Mouse (Mus musculus): ENCODE data around the gene Enam.

DNA sequence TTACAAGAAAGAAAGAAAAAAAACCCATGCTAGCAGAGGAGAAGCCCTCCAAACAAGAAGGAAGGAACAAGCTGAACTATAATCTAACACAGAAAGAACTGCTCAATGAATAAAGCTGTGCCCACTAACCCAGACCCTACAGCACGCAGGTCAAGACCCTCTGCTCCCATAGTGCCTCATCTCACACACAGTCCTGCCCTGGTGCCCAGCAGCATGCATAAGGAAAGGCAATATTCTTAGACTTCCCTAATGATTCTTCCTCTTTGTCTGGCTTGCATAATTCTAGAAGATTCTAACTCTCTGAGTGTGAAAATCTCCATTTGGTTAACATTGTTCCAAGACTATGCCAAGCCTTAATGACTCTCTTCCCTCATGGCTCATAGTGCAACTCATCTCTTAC is 21.2 kb downstream of the Enam start:
- TF ChIP-seq HCFC1 (IDR thresholded peaks at IDR 0.05; ENCODE audit: low read depth, low read length) (no peak), CTCF (IDR thresholded peaks at IDR 0.05 in 2 of 3, conservative IDR thresholded peaks at IDR 0.05 in 1 of 3; ENCODE audit: control insufficient read depth in 1 of 3, insufficient read depth in 1 of 3, low read depth in 2 of 3, low read length in 3 of 3, poor library complexity in 1 of 3, severe bottlenecking in 1 of 3) (no peak), CHD1 (IDR thresholded peaks at IDR 0.05; ENCODE audit: low read depth, low read length) (no peak), POLR2A (IDR thresholded peaks at IDR 0.05; ENCODE audit: control insufficient read depth in 1 of 2, insufficient read depth in 1 of 2, low read depth in 1 of 2, low read length in 2 of 2, poor library complexity in 1 of 2) (no peak), GATA1 (IDR thresholded peaks at IDR 0.05; ENCODE audit: low read depth, low read length) (no peak), MAZ (IDR thresholded peaks at IDR 0.05; ENCODE audit: low read depth, low read length) (no peak), RCOR1 (IDR thresholded peaks at IDR 0.05; ENCODE audit: low read depth, low read length) (no peak), ETS1 (IDR thresholded peaks at IDR 0.05; ENCODE audit: low read depth, low read length) (no peak), BHLHE40 (IDR thresholded peaks at IDR 0.05; ENCODE audit: borderline replicate concordance, low read depth, low read length) (no peak), EP300 (IDR thresholded peaks at IDR 0.05; ENCODE audit: low read depth in 1 of 2, low read length in 2 of 2) (no peak), TBP (IDR thresholded peaks at IDR 0.05; ENCODE audit: low read depth, low read length) (no peak), POLR2AphosphoS5 (IDR thresholded peaks at IDR 0.05; ENCODE audit: borderline replicate concordance, low read depth, low read length) (no peak), JUND (IDR thresholded peaks at IDR 0.05; ENCODE audit: low read depth, low read length) (no peak), RAD21 (IDR thresholded peaks at IDR 0.05; ENCODE audit: low read depth, low read length) (no peak)

All from MEL (cell line).